Mouse (Mus musculus) T-helper 2 cell (primary cell): ENCODE data around the gene Fbxw9.

Source experiments
- in situ Hi-C: fragments of 300-600 bp; cut with MboI, MseI; formaldehyde crosslinking; loops from one replicate; pipeline ENCODE4 v1.15.1; 2025; ENCODE audit warnings: high pct_unique_total_duplicates

Fbxw9 gene

DNA sequence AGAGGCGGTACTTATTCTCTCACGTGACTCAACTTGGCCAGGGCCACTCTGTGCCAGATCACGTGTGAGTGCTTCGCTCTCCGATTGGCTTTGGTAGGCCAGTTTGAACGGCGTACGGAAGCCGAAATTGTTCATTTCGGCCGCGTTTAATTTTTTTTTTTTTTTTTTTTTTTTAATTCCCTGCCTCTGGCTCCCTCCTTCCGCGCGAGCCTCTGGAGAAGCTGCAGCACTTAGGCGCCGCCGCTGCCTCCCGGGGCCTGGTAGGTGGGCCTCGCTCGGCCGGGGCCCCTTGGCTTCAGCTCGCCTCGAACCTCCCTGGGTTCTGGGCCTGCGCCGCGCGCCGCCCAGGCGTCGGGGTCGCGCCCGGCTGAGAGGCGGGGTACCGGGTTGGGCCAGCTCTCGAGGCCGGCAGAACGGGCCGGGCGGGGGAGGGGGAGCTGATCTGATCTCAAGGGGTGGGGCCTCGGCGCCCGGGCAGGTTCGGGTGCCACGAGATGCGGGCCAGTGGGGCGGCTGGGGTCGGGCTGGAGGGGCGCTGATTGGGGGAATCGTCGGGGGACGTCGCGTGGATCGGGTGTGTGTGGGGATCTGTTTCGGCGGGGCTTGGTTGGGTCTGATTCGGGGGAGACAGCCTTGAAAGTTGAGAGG, 23.0 kb upstream of the Fbxw9 start, which contains the start of gene Tnpo2:
Tnpo2 (plus strand) TSS at position 198 of the 648 bp plus-strand sequence.
- in situ Hi-C loops: no loop called here

DNA sequence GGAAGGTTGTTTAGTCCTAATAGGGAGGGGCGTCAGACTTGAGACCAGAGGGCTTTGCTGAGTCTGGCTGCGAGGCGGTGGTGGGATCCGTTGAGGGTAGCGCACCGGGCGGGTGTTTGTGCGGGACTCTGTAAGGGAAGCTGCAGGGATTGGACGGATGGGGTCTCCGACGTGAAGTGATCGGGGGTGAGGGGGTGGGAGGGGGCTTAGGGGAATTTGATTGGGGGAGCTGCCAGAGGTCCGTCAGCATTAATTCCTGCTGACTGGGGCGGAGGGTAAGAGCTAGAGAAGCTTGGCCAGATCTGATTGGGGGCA, 22.5 kb upstream of the Fbxw9 start:
- in situ Hi-C loops: no loop called here

- in situ Hi-C loops: no loop called here
Measured at GRCm38 (mm10) chr8:85037681-85038531, 21.9 kb upstream of the Fbxw9 start.

DNA sequence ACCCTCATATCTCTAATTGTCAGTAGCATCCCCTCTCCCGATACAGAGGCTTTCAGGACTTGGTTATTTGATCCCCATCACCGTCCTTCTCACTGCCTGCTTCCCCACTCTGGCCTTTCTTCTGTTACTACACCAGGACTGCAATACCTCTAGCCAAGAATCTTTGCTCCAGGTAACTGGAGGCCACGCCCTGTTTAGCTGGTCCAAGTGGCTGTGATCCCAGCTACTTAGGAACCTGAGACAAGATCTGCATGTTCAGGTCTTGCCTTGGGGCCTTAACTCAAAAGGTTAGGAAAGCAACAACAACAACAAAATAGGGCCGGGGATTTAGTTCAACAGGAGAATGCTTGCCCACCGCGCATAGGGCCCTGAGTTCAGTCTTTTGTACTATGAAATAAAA, 16.2 kb upstream of the Fbxw9 start:
- in situ Hi-C loops: no loop called here

- in situ Hi-C loops: no loop called here
Measured at GRCm38 (mm10) chr8:85057367-85057766, 2.5 kb upstream of the Fbxw9 start.

- in situ Hi-C loops: loop anchor here (5.0 kb wide), 1 partner anchor 95 kb away; the partner anchor contains the start of genes Gm49661, Prdx2 and Rnaseh2a
Measured at GRCm38 (mm10) chr8:85062603-85063002, 2.7 kb downstream of the Fbxw9 start.

GRCm38 (mm10) chr8:85065213-85065612, 5.4 kb downstream of the Fbxw9 start:
- in situ Hi-C loops: no loop called here

DNA sequence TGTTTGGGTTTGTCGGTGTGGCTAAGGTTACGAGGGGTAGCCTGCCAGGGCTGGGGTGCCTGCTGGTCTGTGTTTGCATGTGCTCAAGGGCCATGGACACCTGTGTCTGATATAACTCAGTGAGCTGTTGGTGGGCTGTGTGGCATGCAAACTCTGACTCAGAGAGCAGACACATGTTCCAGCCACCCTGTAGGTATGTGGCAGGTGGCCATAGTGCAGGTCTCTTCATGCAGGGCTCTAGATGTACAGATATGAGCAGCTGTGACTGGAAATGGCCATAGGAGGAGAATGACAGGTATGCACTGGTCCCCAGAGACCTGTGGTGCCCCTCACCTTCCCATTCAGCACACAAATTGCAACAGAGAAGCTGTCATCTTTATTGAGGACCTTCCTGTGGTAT, 7.3 kb downstream of the Fbxw9 start:
- in situ Hi-C loops: no loop called here

GRCm38 (mm10) chr8:85067982-85068381, 8.1 kb downstream of the Fbxw9 start, which contains the start of gene Gm5741:
Gm5741 (minus strand) TSS chr8:85067982.
- in situ Hi-C loops: no loop called here

- in situ Hi-C loops: no loop called here
Measured at GRCm38 (mm10) chr8:85071041-85071440, 11.2 kb downstream of the Fbxw9 start.

DNA sequence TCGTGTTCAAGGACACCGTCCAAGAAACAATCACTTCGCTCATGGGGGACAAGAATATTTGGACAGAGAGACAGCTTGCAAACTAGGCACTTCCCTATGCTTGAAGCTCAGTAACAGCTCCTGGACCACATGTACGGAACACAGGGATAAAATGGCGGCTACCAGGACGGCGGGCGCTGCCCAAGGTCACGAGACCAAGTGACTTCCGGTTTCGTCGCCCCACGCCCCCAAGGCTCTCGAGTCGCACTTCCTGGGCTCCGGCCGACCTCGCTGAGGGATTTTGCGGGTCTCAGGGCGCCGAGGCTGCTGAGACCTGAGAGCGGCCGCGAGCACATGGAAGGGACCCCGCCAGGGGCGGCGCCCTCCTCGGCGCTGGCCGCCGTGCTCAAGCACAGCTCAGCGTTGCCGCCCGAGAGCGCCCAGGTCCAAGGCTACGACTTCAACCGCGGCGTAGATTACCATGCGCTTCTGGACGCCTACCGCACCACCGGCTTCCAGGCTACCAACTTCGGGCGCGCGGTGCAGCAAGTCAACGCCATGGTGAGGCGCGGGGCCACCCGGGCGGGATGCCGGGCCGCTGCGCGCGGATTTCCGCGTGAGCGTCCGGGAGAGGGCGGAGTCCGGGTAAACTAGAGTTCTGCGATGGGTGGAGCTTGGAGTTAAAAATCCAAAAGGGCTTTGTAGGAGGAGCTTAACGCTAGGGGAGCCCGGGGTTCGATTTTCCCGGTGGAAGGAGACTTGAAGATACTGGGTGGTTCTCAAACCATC, 11.8 kb downstream of the Fbxw9 start, which contains the start of gene Dhps:
Dhps (plus strand) TSS at position 244 of the 768 bp plus-strand sequence.
- in situ Hi-C loops: no loop called here

DNA sequence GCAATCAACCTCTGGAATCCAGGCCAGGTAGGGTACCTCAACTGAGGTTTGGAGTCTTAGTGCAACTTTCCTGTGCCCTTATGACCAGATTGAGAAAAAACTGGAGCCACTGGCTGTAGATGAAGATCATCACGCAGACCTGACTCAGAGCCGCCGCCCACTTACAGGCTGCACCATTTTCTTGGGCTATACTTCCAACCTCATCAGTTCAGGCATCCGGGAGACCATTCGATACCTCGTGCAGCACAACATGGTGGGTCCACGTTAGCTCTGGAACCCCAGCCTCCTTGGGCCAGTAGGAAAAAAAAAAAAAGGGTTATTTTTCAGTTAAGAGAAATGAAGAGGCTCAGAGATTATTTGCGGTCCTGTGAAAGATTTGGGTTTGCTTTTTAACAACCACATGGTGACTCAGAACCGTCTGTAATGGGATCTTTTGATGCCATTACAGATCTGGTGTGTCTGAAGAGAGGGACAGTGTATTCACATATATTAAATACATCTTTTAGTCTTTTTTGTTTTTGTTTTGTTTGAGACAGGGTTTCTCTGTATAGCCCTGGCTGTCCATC, 12.6 kb downstream of the Fbxw9 start:
- in situ Hi-C loops: no loop called here

- in situ Hi-C loops: no loop called here
Measured at GRCm38 (mm10) chr8:85073041-85073612, 13.3 kb downstream of the Fbxw9 start.

DNA sequence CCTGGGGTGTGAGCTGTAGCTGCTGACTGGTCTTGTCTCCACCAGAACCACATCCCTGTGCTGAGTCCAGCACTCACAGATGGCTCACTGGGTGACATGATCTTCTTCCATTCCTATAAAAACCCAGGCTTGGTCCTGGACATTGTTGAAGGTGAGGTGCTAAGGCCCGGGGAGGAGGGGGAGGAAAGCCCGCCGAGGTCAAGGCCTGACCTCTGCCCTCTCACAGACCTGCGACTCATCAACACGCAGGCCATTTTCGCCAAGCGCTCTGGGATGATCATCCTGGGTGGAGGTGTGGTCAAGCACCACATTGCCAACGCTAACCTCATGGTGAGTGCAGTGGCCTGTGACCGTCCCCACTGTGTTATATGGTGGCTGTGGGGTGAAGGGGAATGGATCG, 14.3 kb downstream of the Fbxw9 start:
- in situ Hi-C loops: no loop called here

GRCm38 (mm10) chr8:85074617-85075016, 14.8 kb downstream of the Fbxw9 start:
- in situ Hi-C loops: loop anchor here (25.0 kb wide), 1 partner anchor 1813 kb away; the partner anchor contains the start of gene N4bp1

- in situ Hi-C loops: loop anchor here (25.0 kb wide), 1 partner anchor 1811 kb away; the partner anchor contains the start of gene N4bp1
Measured at GRCm38 (mm10) chr8:85076001-85076400, 16.1 kb downstream of the Fbxw9 start.

DNA sequence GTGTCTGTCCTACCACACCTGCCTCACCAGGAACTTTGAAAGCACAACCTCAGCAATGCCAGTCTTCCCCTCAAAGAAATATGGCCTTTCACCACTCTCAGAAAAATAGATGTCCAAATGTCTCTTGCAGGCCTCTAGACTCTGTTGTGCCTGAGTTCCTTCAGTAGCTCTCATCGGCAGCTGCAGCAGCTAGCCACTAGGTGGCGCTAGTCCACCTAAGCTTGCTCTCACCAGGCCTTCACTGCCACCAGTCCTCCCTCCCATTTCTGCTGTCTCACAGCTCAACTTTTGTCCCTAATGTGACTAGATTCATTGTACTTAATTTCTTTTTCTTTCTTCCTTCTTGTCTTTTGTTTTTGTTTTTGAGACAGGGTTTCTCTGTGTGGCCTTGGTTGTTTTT, 17.1 kb downstream of the Fbxw9 start:
- in situ Hi-C loops: loop anchor here (25.0 kb wide), 1 partner anchor 1810 kb away; the partner anchor contains the start of gene N4bp1

GRCm38 (mm10) chr8:85080214-85080531, 20.3 kb downstream of the Fbxw9 start:
- in situ Hi-C loops: loop anchor here (25.0 kb wide), 1 partner anchor 1807 kb away; the partner anchor contains the start of gene N4bp1

DNA sequence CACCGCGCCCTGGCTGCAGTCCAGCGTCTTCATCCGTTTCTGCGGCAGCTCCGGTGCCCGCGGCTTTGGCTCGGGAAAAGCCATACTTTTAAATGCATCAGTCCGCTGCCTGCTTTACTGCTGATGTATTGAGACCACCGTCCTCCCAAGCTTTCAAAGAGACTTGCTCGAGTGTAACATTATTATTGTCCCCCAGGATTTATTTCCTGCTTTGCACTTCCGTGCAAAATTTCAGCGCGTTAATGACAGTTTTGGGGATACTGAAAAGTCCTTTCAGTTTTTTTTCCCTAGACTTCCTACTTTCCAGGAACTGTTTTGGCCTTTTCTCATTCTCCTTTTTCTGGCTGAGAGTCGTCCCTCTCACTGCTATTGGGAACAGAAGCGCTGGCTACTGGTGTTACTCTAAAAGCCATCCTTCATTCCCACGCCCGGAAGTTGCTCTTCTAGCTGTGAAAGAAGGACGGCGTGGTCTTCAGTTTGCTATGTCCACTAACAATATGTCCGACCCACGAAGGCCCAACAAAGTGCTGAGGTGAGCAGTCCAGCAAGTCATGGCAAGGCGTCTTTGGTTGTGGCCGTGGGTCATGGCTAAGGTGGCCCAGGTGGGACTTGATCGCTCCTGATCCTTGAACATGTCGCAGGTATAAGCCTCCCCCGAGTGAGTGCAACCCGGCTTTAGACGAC, 20.8 kb downstream of the Fbxw9 start, which contains the start of gene Wdr83os:
Wdr83os (plus strand) TSS at position 209 of the 684 bp plus-strand sequence.
- in situ Hi-C loops: loop anchor here (25.0 kb wide), 1 partner anchor 1807 kb away; the partner anchor contains the start of gene N4bp1

GRCm38 (mm10) chr8:85081216-85081555, 21.3 kb downstream of the Fbxw9 start, which contains the start of gene Wdr83:
Wdr83 (minus strand) TSS chr8:85081306.
- in situ Hi-C loops: loop anchor here (25.0 kb wide), 1 partner anchor 1806 kb away; the partner anchor contains the start of gene N4bp1
